Mouse (Mus musculus): ENCODE results near the gene Comp. TPM values are rescaled to one million over a fixed set of nuclear protein-coding genes. Genes with fewer than 3 reads are reported as not detected.

The Comp gene
- polyA plus RNA-seq, 1 experiment from 2014 or later: 0.14 TPM

GRCm38 (mm10) chr8:70377049-70377448 lies 3.7 kb downstream of the Comp start:
- Histone ChIP-seq H3K4me2 (replicated peaks; ENCODE audit: low read depth, low read length) (no peak overlapping the region), H3K4me3 (ENCODE audit: low read length) (no peak overlapping the region), H3K4me1 (ENCODE audit: control insufficient read depth, insufficient read depth, low read length) (peaks cover 18% of the 10 kb centered on the region), H3K27me3 (ENCODE audit: control insufficient read depth, insufficient read depth, low read length) (peaks cover 68% of the 10 kb centered on the region), H3K9me3 (ENCODE audit: control insufficient read depth, low read length) (no peaks in the 10 kb centered on the region), H3K36me3 (ENCODE audit: control insufficient read depth, insufficient read depth, low read length) (no peaks in the 10 kb centered on the region), H3K27ac (ENCODE audit: low read depth, low read length) (no peak overlapping the region), H3K9ac (ENCODE audit: low read depth, low read length) (no peak overlapping the region)
- 15% methylated on average over 15 of the region's 15 CpGs for WGBS
- ATAC-seq (ENCODE audit: low FRiP score, low TSS enrichment): no peak

GRCm38 (mm10) chr8:70380069-70380468 lies 6.7 kb downstream of the Comp start:
- H3K9me3 ChIP-seq (ENCODE audit: control insufficient read depth, low read length): no peaks in the 10 kb centered on the region
- 83% methylated on average over 12 of the region's 12 CpGs for WGBS
- no peaks in the 10 kb centered on the region for H3K36me3 ChIP-seq (ENCODE audit: control insufficient read depth, insufficient read depth, low read length)
- no peak overlapping the region for H3K9ac ChIP-seq (ENCODE audit: low read depth, low read length)
- H3K27ac ChIP-seq (ENCODE audit: low read depth, low read length): no peak overlapping the region
- no peak overlapping the region for H3K4me3 ChIP-seq (ENCODE audit: low read length)
- H3K27me3 ChIP-seq (ENCODE audit: control insufficient read depth, insufficient read depth, low read length): peaks cover 38% of the 10 kb centered on the region
- peaks cover 5% of the 10 kb centered on the region; the same call in 1 of the 2 replicates for H3K4me1 ChIP-seq (ENCODE audit: control insufficient read depth, insufficient read depth, low read length)
- H3K4me2 ChIP-seq (replicated peaks; ENCODE audit: low read depth, low read length): no peak overlapping the region
- no peak for ATAC-seq (ENCODE audit: low FRiP score, low TSS enrichment)

- Histone ChIP-seq H3K4me3 (ENCODE audit: low read length) (no peak overlapping the region), H3K4me1 (ENCODE audit: control insufficient read depth, insufficient read depth, low read length) (no peaks in the 10 kb centered on the region), H3K27ac (ENCODE audit: low read depth, low read length) (no peak overlapping the region), H3K36me3 (ENCODE audit: control insufficient read depth, insufficient read depth, low read length) (peaks cover 24% of the 10 kb centered on the region), H3K4me2 (replicated peaks; ENCODE audit: low read depth, low read length) (no peak overlapping the region), H3K27me3 (ENCODE audit: control insufficient read depth, insufficient read depth, low read length) (peaks cover 7% of the 10 kb centered on the region), H3K9ac (ENCODE audit: low read depth, low read length) (no peak overlapping the region), H3K9me3 (ENCODE audit: control insufficient read depth, low read length) (no peaks in the 10 kb centered on the region)
- peak; percentile 70 for ATAC-seq (ENCODE audit: low FRiP score, low TSS enrichment)
- WGBS: 65% methylated on average over 3 of the region's 3 CpGs
Observed at GRCm38 (mm10) chr8:70383287-70383686, 9.9 kb downstream of the Comp start.

DNA sequence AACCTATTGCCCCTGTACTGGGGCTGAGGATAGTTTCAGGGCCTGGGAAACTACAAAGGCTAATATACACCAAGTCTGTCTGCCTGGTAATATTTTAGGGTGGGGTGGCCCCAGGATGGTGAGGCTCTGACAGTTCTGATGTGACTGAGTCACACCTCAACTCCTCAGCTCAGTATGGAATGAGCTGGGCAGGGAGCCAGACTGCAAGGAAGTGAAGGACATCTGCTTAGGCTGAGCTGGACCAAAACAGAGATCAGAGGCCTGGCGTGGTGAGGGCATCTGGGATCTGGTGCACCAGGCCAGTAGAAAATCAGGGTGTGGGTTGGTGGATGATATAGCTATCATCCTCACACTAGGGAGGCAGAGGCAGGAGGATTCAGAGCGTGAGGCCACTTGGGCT lies 16.3 kb downstream of the Comp start:
- Histone ChIP-seq H3K27me3 (ENCODE audit: control insufficient read depth, insufficient read depth, low read length) (no peaks in the 10 kb centered on the region), H3K9me3 (ENCODE audit: control insufficient read depth, low read length) (no peaks in the 10 kb centered on the region), H3K4me2 (replicated peaks; ENCODE audit: low read depth, low read length) (no peak overlapping the region), H3K36me3 (ENCODE audit: control insufficient read depth, insufficient read depth, low read length) (peaks cover 43% of the 10 kb centered on the region), H3K4me1 (ENCODE audit: control insufficient read depth, insufficient read depth, low read length) (no peaks in the 10 kb centered on the region), H3K27ac (ENCODE audit: low read depth, low read length) (no peak overlapping the region), H3K9ac (ENCODE audit: low read depth, low read length) (no peak overlapping the region), H3K4me3 (ENCODE audit: low read length) (no peak overlapping the region)
- WGBS: 91% methylated on average over 2 of the region's 2 CpGs
- no peak for ATAC-seq (ENCODE audit: low FRiP score, low TSS enrichment)

- 86% methylated on average over 5 of the region's 5 CpGs for WGBS
- no peak overlapping the region for H3K27ac ChIP-seq (ENCODE audit: low read depth, low read length)
- no peak for ATAC-seq (ENCODE audit: low FRiP score, low TSS enrichment)
- no peaks in the 10 kb centered on the region for H3K27me3 ChIP-seq (ENCODE audit: control insufficient read depth, insufficient read depth, low read length)
- H3K9me3 ChIP-seq (ENCODE audit: control insufficient read depth, low read length): no peaks in the 10 kb centered on the region
- no peaks in the 10 kb centered on the region for H3K4me1 ChIP-seq (ENCODE audit: control insufficient read depth, insufficient read depth, low read length)
- H3K36me3 ChIP-seq (ENCODE audit: control insufficient read depth, insufficient read depth, low read length): peaks cover 24% of the 10 kb centered on the region
- H3K4me2 ChIP-seq (replicated peaks; ENCODE audit: low read depth, low read length): no peak overlapping the region
- no peak overlapping the region for H3K4me3 ChIP-seq (ENCODE audit: low read length)
- no peak overlapping the region for H3K9ac ChIP-seq (ENCODE audit: low read depth, low read length)
Observed at GRCm38 (mm10) chr8:70393087-70393486, 19.7 kb downstream of the Comp start.

DNA sequence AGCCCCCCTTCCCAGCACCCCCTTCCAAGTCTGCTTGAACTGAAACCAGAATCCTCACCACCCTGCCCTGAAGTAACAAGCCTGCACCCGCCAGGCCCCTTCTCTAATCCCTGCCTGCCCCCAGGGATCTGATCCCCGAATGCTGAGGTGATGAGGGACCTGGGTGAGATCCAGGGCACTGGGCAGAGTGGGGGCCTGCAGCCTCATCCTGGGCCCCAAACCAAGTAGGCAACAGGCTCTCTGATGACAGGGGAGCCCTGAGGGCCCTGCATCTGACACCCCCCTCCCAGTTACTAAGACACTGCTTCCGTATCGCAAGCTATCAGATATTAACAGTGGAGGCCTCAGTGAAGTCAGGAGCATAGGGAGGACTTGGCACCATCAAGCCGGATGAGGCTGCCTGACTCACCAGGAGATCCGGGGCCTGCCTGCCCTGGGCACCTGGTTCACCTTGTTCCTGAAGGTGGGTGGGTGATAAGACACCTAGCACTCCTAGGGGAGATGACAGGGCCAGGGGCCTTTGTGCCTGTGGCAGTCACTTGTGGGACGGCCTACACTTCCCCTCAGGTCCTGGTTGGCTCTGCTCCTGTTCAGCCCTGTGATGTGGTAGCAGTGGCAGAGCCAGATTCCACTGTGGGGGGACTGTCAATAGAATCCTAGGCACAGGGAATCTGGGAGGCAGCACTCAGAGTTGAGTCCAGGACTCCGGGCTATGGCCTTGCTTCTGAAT lies 21.1 kb downstream of the Comp start:
- no peak overlapping the region for H3K27ac ChIP-seq (ENCODE audit: low read depth, low read length)
- H3K4me1 ChIP-seq (ENCODE audit: control insufficient read depth, insufficient read depth, low read length): no peaks in the 10 kb centered on the region
- peaks cover 23% of the 10 kb centered on the region for H3K36me3 ChIP-seq (ENCODE audit: control insufficient read depth, insufficient read depth, low read length)
- H3K9ac ChIP-seq (ENCODE audit: low read depth, low read length): no peak overlapping the region
- H3K27me3 ChIP-seq (ENCODE audit: control insufficient read depth, insufficient read depth, low read length): no peaks in the 10 kb centered on the region
- no peaks in the 10 kb centered on the region for H3K9me3 ChIP-seq (ENCODE audit: control insufficient read depth, low read length)
- no peak overlapping the region for H3K4me3 ChIP-seq (ENCODE audit: low read length)
- 83% methylated on average over 8 of the region's 8 CpGs for WGBS
- no peak for ATAC-seq (ENCODE audit: low FRiP score, low TSS enrichment)
- no peak overlapping the region for H3K4me2 ChIP-seq (replicated peaks; ENCODE audit: low read depth, low read length)

DNA sequence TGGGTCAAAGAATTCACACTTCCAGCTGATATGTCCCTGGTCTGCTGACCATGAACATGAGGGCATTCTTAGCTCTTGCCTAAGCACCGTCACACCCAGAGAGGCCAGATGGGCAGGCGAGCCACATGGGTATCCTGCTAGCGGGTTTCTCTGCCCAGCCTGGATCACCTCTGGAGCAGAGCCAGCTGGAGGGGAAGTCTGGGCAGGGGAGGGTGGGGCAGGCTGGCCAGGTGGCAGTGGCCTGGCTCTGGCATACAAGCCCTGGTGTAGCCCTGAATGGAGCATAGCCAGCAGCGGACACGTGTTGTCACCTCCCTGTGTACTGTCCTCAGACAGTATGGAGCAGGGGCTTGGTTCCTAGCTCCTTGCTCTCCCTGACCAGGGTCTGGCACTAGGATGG lies 22.3 kb downstream of the Comp start:
- Histone ChIP-seq H3K9me3 (ENCODE audit: control insufficient read depth, low read length) (no peaks in the 10 kb centered on the region), H3K4me2 (replicated peaks; ENCODE audit: low read depth, low read length) (no peak overlapping the region), H3K27ac (ENCODE audit: low read depth, low read length) (no peak overlapping the region), H3K4me3 (ENCODE audit: low read length) (no peak overlapping the region), H3K27me3 (ENCODE audit: control insufficient read depth, insufficient read depth, low read length) (no peaks in the 10 kb centered on the region), H3K9ac (ENCODE audit: low read depth, low read length) (no peak overlapping the region), H3K36me3 (ENCODE audit: control insufficient read depth, insufficient read depth, low read length) (peaks cover 25% of the 10 kb centered on the region), H3K4me1 (ENCODE audit: control insufficient read depth, insufficient read depth, low read length) (no peaks in the 10 kb centered on the region)
- WGBS: 90% methylated on average over 5 of the region's 5 CpGs
- no peak for ATAC-seq (ENCODE audit: low FRiP score, low TSS enrichment)

GRCm38 (mm10) chr8:70396184-70396583 lies 22.8 kb downstream of the Comp start:
- 81% methylated on average over 5 of the region's 5 CpGs for WGBS
- no peaks in the 10 kb centered on the region for H3K27me3 ChIP-seq (ENCODE audit: control insufficient read depth, insufficient read depth, low read length)
- H3K9me3 ChIP-seq (ENCODE audit: control insufficient read depth, low read length): no peaks in the 10 kb centered on the region
- no peaks in the 10 kb centered on the region for H3K4me1 ChIP-seq (ENCODE audit: control insufficient read depth, insufficient read depth, low read length)
- H3K36me3 ChIP-seq (ENCODE audit: control insufficient read depth, insufficient read depth, low read length): peaks cover 21% of the 10 kb centered on the region
- H3K27ac ChIP-seq (ENCODE audit: low read depth, low read length): no peak overlapping the region
- ATAC-seq (ENCODE audit: low FRiP score, low TSS enrichment): no peak
- no peak overlapping the region for H3K4me3 ChIP-seq (ENCODE audit: low read length)
- no peak overlapping the region for H3K4me2 ChIP-seq (replicated peaks; ENCODE audit: low read depth, low read length)
- H3K9ac ChIP-seq (ENCODE audit: low read depth, low read length): no peak overlapping the region

DNA sequence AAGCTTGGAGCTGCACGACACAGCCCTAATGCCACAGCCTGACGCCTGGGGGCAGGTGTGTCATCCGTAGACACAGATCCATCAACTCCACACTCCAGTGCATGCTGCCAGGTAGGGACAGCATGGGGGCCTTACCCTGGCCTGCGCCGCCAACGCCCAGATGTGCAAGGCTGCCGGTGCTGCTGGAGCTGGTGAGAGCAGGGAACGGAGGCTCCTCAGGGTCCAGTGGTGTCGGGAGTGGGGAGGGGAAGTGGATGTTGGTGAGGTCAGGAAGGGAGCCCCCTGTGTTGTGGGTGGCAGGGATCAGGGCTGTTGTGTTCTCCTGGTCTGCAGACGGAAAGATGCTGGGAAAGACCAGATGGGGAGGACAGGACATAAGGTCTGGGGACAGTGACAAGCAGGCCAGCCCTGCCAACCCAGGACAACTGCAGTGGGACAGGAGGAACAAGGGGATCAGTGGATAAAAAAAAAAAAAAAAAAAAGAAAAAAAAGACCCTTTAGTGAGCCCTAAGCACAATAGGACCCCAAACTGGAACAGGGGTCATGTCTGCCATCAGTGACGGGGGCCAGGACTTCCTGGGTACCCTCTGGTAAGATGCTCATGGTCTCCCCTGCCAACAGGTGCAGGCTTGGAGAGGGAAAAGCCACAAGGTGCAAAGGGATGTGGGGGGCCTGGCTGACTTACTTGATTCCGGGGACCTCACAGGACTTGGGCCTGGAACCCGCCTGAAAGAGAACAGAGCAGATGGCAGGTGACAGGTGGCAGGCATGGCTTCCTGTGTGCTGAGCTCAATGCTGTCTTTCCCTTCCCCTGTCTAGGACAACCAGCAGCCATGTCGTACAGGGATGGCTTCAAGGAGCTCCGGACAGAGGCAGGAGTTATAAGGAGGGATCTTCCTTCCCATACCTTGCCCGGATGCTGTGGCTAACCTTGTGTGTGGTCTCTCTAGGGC lies 24.5 kb downstream of the Comp start:
- no peaks in the 10 kb centered on the region for H3K9me3 ChIP-seq (ENCODE audit: control insufficient read depth, low read length)
- no peak for ATAC-seq (ENCODE audit: low FRiP score, low TSS enrichment)
- H3K4me1 ChIP-seq (ENCODE audit: control insufficient read depth, insufficient read depth, low read length): no peaks in the 10 kb centered on the region
- no peak overlapping the region for H3K9ac ChIP-seq (ENCODE audit: low read depth, low read length)
- WGBS: 92% methylated on average over 16 of the region's 16 CpGs
- H3K36me3 ChIP-seq (ENCODE audit: control insufficient read depth, insufficient read depth, low read length): peaks cover 9% of the 10 kb centered on the region; the same call in 1 of the 2 replicates
- H3K27me3 ChIP-seq (ENCODE audit: control insufficient read depth, insufficient read depth, low read length): no peaks in the 10 kb centered on the region
- H3K4me2 ChIP-seq (replicated peaks; ENCODE audit: low read depth, low read length): no peak overlapping the region
- H3K4me3 ChIP-seq (ENCODE audit: low read length): no peak overlapping the region
- H3K27ac ChIP-seq (ENCODE audit: low read depth, low read length): no peak overlapping the region
